Mouse (Mus musculus): ENCODE measurements at regions not wholly inside any gene's neighbourhood (a gene's known extent, or its start where the extent isn't known, plus 50 kb on each side); places are given as distances from the start of the nearest gene placed in this dataset.

DNA sequence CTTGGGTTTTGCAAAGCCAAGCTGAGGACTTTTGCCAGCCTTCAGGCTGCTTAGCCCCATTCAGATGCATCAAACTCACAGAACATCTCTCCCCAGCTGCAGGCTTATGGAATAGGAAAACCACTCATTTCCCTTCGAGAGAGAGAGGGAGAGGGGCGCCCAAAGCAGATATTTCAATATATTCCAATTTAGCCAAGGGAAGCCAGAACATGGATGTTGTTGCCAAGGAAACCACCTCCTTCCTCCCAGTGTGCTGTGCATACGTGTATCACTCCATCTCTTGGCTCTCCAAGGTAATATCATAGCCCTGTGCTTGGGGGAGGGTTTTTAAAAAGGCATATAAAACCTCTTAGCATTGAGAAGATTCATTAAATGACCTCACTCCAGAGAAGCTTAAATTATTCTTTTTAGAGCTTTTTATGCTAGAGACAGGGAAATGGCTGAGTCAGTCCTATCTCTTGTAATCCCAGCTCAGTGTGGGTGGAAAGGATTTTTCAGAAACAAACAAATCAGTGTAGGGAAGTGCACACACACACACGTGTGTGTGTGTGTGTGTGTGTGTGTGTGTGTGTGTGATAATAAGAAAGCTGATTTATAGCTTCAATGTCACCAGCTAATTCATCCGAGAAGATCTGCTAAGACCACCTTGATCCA, 245.1 kb downstream of the Rps24 start:
- no peak for DNase-seq (ENCODE audit: inconsistent ontology term)

DNA sequence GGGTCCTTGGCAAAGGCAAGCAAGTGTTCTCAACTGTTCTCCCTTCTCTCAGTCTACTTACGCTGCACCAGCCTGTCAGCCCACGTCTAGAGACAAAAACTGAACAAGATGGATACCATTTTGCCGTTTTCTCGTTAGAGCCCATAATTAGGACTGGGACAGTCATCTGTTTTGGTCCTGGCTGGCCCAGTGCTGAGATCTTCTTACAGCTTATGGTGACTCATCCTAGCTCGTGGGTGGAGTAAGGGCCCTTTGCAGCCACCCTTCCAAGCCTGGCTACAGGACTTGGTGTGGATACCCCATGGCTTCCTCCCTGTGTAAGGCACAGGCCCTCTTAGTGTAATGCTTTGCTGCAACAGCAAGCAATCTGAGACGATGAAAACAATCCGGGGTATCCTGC, 246.4 kb downstream of the Rps24 start:
- DNase-seq (ENCODE audit: inconsistent ontology term), result peak; percentile 20

DNA sequence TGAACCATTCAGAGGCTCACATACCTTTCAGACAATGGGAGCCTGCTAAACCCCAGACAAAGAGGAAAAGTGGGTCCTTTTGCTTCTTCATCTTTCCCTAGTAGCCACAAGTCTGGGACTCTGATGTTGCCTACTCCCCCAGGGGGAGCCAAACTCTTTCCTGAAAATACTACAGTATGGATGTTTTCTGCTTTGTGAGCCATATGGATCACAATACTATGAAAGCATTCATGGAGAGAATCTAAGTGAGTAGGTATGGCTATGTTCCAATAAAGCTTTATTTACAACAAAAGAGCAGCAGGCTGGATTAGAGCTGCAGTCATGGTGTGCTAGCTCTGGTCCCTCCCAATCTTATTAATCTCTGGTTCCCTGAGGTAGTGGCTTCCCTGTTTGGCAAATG, 251.9 kb downstream of the Rps24 start:
- peak; percentile 15 for DNase-seq (ENCODE audit: inconsistent ontology term)

DNA sequence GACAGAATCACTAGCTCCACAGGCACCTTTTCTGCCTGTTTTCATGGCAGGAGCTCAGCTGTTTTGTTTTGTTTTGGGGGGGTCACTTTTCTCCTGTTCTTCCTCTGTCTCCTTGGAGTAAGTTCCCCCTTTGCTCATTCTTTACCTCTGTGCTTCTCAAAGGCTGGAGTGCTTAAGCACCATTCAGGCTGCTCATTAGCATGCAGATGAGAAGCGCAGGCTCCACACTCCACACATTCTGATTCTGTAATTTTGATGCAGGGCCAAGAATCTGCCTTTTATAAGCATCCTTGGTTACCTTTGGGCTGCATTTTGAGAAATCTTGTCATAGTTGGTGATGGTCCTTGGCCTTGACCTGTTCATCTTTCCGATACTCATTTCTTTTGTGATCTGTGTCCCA, 257.5 kb downstream of the Rps24 start:
- no peak for DNase-seq (ENCODE audit: inconsistent ontology term)

DNA sequence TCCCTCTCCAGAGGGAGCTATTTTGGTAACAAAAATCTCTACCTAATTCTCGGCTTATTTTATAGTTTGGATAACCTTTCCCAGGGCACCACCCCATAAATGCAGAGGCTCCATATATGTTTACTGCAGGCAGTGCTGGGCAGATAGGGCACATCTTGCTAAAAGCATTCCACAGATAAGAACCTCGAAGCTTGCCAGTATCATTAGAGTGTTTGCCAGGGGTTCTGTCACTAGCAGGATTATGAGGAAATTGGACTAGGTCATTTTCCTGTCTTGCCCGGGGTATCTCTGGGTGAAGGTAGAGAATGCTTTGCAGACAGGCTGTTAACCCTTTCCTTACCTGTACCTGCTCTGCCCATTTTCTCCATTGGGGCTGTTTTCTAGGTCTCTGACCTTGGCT, 258.8 kb downstream of the Rps24 start:
- DNase-seq (ENCODE audit: inconsistent ontology term), result no peak

DNA sequence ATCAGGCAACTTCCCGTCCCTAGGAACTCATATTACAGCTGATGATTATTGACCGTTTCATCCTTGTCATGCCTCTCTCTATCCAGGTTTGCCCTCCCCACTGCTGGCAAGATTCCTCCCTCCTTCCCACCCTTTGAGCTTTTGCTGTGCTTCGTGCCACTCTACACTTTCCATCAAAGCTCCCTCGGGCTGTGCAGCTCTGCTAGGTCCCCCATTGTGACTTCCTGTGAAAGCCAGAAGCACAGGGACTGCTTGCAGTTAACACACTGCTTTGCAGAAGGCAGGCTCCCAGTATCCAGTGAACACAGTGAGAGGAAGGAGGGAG, 260.5 kb downstream of the Rps24 start:
- no peak for DNase-seq (ENCODE audit: inconsistent ontology term)

DNA sequence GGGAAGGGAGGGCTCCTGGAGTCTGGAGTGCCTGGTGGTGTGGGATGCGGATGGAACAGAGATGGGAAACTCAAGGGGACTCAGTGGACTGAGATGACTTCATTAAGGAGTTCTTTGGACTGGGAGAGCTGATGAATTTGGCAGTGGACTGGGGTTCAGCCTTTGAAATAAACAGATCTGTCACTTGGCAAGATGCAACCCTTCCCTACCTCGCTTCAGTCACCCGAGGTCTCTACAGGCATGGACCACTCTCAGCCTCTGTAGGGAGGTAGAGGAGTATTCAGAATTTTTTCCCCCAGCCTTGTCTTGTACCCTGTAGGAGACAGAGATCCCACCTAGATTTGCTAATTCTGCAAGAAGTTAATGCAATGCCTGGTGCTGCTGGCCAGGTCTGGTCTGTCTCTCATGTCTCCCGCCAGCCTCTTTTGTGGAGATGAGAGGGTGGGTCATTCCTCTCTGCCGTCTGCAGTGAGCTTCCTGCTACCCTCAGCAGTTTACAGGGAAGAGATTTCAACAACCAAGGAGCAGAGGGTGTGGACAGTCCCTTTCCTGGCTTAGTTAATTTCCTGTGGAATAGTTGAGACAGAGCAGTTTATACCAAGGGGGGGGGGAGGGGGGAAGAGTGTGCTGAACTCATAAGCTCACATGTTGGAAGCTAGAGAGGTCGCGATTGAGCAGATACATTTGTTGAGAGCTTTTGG, 261.0 kb downstream of the Rps24 start:
- DNase-seq (ENCODE audit: inconsistent ontology term), result no peak

DNA sequence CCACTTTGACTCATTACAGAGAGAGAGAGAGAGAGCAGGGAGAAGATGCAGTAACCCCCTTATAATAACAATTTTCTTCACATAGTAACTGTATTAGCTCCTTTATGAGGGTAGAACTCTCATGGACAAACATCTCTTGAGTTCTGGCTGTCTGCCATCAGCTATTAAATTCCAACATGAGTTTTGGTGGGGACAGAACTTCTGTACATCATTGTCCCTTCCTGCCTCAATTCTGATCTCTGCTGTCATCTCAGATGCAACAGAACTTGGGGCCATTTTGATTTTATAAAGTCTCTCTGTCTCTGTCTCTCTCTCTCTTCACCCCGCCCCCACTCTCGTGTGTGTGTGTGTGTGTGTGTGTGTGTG, 261.6 kb downstream of the Rps24 start:
- DNase-seq (ENCODE audit: inconsistent ontology term), result no peak

DNA sequence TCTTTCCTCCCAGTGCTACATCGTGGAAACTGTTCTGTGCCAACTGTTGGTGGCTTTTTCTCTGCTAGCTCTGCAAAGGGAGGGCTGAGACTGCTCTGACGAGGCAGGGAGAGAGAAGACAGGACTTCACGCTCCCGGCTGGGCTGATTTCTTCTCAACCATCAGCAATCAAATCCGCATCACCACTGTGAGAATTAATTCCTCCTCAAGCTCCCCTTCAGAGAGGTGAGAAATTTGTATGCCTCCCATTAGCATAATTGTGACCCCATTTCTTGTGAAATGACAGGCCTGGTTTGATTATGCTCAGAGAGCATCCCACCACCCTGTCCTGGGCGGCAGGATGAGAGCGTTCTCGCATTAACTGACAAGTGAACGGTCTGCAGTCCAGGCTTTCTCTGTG, 262.4 kb downstream of the Rps24 start:
- DNase-seq (ENCODE audit: inconsistent ontology term), result no peak

DNA sequence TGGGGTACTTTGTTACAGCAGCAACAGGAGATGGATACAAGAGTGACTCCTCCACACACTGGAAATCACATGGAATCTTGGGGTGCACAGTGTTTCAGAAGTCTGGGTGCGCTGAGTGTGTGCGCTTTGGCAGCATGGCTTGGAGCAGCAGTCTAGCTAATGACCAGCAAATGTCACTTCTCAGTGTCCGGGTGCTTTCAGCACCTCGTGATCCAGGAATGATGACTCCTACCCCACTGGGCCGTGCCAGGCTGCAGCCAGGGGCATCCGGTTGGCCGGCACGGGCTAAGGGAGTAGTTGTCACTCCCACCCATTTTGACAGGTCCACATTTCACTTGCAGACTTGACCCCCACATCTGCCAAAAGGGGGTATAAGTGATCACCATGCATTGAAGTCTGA, 264.3 kb downstream of the Rps24 start:
- DNase-seq (ENCODE audit: inconsistent ontology term), result no peak

DNA sequence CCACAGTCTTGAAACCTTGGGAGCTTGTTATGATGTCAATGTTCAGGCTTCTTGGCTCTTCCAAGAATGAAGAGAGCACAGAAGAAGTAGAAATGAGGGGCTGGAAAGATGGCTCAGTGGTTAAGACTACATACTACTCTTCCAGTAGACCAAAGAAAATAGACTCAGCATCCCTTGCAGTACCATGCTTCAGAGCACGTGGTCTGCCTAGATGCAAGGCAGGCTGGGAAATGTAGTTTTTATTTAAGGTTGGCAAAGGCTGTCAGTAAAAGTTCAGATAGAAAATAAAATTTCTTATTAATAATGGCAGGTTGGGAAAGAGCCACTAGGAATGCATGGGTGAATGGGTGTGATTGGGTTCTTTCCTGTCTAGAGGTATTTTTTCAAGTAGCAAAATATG, 267.8 kb downstream of the Rps24 start:
- DNase-seq (ENCODE audit: inconsistent ontology term), result no peak

DNA sequence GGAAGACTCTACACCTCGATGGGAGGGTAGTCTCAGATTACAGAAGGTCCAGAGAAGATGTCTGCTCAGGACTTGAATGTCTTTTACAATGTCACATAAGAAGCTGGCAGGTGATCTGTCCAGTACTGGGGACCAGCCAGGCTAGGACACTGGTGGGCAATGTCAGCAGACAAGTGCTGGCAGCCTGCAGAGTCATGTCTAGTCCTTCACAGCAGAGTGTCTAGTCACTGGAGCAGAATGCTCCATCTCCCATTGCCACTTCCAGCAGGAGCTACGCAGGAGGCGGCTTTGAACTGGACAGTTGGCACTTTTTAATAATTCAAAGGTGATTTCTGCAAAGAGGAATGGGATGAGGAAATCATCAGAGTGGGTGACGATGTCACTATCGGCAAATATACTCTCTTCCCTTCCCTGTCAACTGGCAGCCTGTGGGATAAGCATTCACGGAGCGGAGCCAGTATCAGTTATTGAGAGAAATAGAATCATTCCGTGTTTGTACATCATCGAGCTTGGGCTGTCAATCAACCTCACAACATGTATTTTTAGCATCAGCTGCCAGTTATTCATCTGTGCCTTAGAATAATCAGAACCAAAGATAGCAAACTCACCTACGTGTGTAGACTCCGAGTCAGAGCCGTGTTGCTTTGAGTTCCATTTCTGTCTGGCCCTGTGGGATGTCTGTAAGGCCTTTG, 268.6 kb downstream of the Rps24 start:
- no peak for DNase-seq (ENCODE audit: inconsistent ontology term)

DNA sequence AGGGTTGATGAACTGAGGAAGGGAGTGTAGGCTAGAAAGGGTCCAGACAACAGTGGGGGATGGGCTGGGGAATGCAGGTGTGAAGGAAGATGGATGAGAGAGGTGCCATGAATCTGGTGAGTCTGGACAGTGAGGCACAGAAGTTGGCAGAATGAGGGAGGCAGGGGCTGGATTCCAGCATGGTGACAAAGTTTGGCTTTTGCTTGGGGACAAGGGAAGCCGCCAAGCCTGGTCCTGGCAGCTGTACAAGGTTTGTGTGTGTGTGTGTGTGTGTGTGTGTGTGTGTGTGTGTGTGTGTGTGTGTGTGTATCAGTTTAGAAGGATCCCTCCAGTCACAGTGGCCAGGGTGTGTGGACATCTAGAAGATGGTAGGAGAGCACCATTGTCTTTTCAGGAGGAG, 270.4 kb downstream of the Rps24 start:
- DNase-seq (ENCODE audit: inconsistent ontology term), result peak; percentile 57

DNA sequence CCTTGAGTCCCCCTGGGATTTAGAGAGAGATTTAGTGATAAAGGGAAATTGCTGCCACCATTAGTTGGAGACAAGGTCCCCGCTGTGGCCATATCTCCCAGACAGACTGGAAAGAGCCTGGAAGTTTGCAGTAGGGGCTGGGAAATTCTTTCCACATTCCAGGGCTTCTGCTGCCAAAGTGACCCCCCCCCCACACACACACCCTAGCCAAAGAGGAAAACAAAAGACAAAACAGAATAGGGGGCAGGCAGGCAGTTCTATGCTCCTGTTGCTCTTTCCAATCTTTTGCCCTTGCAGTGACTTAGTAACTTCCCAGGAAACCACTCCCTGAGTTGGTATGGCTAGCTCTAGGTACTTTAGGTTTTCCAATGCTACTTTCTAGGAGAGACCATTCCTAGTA, 270.9 kb downstream of the Rps24 start:
- peak; percentile 64 for DNase-seq (ENCODE audit: inconsistent ontology term)

DNA sequence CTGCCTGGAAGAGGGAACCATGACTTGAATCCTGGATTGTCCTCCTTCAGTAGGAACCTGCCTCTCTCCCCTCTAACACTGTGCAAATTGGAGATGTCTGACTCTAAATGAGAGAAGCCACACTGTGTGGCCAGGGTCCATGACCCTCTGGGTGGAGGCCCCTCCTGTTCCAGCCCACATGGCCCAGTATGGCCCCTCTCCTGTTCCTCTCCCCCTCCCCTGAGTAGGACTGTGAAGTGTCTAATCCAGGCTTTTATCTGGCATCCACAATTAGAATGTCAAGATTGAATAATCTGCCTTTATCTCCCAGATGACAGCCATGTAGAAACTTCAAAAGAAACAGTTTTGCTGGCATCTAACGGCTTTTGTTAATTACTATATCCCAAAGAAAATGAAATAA, 274.0 kb downstream of the Rps24 start:
- DNase-seq (ENCODE audit: inconsistent ontology term), result no peak

DNA sequence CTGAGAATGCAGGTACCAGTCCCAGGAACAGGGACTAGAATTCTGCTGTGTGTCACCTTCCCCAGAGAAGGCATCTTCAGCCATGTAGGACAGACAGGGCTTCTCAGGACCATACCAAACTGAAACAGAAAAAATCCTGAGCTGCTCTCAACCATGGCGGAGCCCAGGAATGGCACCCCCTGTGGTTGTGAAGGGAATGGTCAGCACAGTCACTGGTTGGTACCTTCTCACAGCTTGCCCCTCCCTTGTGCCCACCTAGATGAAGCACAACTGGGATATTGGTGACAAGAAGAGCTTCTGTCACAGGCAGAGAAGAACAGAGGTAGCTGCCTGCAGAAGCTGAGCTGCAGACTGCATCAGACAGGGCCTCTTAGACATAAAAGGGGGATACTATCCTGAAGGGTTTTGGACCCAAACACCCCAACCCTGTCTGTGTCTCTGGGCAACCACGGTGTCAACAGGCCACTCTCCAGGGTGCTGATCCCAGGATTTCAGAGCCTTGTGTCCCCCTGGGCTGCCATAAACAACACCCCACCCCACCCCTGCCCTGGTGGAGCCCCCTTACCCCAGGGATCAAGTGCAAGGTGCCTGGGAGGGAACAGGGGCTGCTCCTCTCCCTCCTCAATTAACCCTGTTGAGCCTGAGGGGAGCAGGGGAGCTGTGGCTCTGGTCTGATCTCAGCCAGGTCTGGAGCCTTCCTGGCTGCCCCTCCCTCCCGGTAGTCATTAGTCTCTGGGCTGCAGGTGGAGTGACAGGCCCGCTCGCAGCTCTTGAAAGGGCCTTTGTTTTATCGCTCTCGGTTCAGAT, 275.7 kb downstream of the Rps24 start:
- DNase-seq (ENCODE audit: inconsistent ontology term), result no peak

DNA sequence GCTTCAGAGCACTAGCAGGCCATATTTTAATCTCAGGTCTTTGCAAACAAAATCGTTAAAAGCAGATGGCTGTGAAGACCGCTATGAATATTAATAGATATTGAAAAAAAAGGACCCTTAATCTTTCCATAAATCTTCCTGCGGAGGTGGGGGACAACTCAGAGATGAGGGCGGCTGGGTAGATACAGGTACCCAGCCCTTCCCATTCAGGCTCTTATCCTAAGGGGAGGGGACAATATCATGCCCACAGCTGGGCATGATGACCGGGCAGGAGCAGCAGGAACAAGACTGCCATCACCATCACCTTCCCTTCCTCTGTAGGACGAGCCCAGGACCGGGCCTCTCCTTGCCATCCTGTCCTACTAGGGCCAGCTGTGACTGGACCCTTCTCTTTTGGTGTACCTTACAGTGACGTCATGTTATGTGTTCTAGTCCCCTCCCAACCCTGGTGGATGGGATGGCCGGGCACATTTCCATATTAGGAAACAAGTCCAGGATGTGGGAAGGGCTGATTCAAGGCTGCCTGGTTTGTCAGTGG, 276.4 kb downstream of the Rps24 start:
- DNase-seq (ENCODE audit: inconsistent ontology term), result no peak

DNA sequence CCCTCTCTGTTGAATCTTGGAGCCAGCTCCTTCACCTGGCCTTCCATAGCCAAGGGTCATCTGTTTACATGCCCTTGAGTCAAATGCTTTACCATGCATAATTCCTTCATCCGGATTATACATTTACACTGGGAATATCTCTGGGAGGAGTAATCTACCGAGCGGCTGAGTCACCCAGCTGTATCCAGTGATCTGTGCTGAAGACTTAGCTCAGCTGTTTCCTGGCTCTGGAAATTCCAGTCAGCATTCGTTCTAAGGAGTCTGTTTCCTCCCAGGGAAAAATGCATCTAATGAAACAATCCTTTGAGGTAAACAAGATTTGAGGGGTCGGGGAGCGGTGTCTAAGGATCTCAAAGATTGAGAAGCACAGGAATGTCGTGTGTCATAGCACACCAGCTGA, 276.9 kb downstream of the Rps24 start:
- DNase-seq (ENCODE audit: inconsistent ontology term), result peak; percentile 74

DNA sequence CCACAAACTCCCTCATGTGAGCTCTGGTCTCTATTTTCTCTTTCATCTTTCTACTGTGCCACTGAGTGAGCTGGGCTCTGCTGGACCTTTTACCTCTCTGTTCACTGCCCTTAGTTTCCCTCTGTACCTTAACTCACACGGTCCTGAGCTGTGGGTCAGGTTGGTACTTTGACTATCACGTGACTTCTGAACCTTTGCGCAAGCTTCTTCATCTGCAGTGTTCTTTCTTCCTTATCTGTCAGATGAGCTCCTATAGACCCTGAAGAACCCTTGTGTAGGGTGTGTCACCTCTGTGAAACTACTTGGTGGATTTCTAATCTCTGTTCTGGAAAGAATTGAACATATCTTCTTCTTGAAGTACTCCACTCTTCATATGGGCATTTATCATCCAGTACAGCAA, 279.3 kb downstream of the Rps24 start:
- no peak for DNase-seq (ENCODE audit: inconsistent ontology term)

DNA sequence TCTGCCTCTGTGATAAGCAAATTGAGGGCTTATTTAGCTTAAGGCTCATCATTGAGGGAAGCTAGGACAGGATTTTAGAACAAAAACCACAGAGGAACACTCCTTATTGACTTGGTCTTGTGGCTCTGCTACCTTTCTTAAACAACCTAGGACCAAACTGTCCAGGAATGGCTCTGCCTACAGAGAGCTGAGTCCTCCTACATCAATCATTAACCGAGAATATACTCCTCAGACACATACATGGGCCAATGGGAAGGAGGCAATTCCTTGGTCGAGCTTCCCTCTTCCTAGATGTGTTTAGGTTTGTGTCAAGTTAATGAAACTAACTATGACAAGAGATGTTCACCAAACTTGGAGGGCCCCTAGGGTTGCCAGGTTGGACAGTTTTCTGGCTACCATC, 279.8 kb downstream of the Rps24 start:
- DNase-seq (ENCODE audit: inconsistent ontology term), result no peak

DNA sequence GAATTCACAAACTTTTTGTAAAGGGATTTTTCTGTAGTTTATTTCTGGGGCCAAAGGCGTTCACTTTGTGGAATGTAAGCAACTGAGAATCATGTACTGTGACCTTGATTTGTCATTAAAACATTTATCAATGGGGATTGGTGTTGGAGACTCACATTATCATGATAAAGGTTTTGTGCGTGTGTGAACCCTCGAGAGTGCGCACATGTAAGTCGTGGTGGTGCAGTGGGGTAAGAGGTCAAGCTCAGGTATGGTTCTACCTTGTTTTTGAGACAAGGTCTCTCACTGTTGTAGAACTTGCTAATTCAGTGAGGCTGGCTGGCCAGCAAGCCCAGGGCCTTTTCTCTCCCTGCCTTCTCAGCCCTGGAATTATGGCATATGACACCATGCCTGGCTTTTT, 280.4 kb downstream of the Rps24 start:
- DNase-seq (ENCODE audit: inconsistent ontology term), result no peak

DNA sequence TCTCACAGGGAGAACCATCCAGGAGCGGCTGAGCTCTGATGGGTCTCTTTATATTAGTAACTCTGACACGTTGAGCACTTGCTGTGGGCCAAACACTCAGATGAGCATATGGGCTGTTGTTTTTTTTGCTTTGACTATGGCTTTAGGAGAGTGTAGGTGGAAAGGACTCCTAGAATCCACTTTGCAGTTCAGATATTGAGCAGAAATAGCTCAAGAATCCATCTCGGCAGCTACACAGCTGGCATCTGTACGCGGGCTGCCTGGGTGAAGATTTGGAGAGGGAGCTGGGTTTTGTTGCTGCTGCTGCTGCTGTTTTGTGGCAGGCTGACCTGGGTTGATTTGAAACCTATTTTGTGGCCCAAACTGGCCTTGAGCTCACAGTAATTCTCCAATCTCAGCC, 281.0 kb downstream of the Rps24 start:
- no peak for DNase-seq (ENCODE audit: inconsistent ontology term)

Data from Muller cell, postnatal 12 days (primary cell).